Mouse (Mus musculus) MEL (cell line): ENCODE data around the gene Pah. TPM values are rescaled to one million over a fixed set of nuclear protein-coding genes. Genes with fewer than 3 reads are reported as not detected.

Experiments used
- DNase-seq: peaks from one replicate; pipeline ENCODE4 v3.0.0; 2011; ENCODE audit warnings: low read depth, low spot score
- H3K27ac ChIP-seq: 2 replicates; pipeline ENCODE4 v1.5.1; 2012; ENCODE audit warnings: low read depth, mild to moderate bottlenecking, control low read depth, low read length, moderate library complexity; ENCODE audit not compliant: control insufficient read depth
- H3K27me3 ChIP-seq, 2 experiments: fragments of 150-350 bp in 1 of 2; sonication (generic) in 1 of 2; 2 replicates each; pipeline ENCODE4 v1.6.1; 2012; ENCODE audit warnings: low read length in 2 of 2, mild to moderate bottlenecking in 2 of 2, improper control_type of control experiment in 1 of 2, moderate library complexity in 1 of 2; ENCODE audit not compliant: insufficient read depth in 2 of 2, control insufficient read depth in 1 of 2
- H3K36me3 ChIP-seq, 2 experiments: 2 replicates each; pipeline ENCODE4 v1.6.1; 2012 to 2014; ENCODE audit warnings: low read length in 2 of 2, improper control_type of control experiment in 1 of 2, inconsistent platforms in 1 of 2, mild to moderate bottlenecking in 1 of 2; ENCODE audit not compliant: insufficient read depth in 2 of 2, control insufficient read depth in 1 of 2
- H3K4me1 ChIP-seq, 2 experiments: fragments of 150-350 bp in 1 of 2; sonication (generic) in 1 of 2; 2 replicates each; pipeline ENCODE4 v1.6.1; 2012; ENCODE audit warnings: low read length in 2 of 2, improper control_type of control experiment in 1 of 2, mild to moderate bottlenecking in 1 of 2; ENCODE audit not compliant: insufficient read depth in 2 of 2, control insufficient read depth in 1 of 2
- H3K4me3 ChIP-seq, 2 experiments: fragments of 150-350 bp in 1 of 2; sonication (generic) in 1 of 2; 2 replicates each; pipeline ENCODE4 v1.5.1; 2012; ENCODE audit warnings: low read depth in 2 of 2, low read length in 2 of 2, mild to moderate bottlenecking in 2 of 2, moderate library complexity in 2 of 2, control low read depth in 1 of 2, improper control_type of control experiment in 1 of 2; ENCODE audit not compliant: control insufficient read depth in 1 of 2, insufficient read depth in 1 of 2
- H3K79me2 ChIP-seq: 2 replicates; pipeline ENCODE4 v1.6.1; 2012; ENCODE audit warnings: mild to moderate bottlenecking, low read length, moderate library complexity; ENCODE audit not compliant: control insufficient read depth, poor library complexity, insufficient read depth
- H3K9ac ChIP-seq: 2 replicates; pipeline ENCODE4 v1.6.1; 2012; ENCODE audit warnings: low read depth, mild to moderate bottlenecking, control low read depth, low read length, moderate library complexity; ENCODE audit not compliant: control insufficient read depth, poor library complexity, severe bottlenecking
- H3K9me3 ChIP-seq: fragments of 150-350 bp; sonication (generic); replicated peaks from 2 replicates; pipeline ENCODE4 v1.6.1; 2012; ENCODE audit warnings: mild to moderate bottlenecking, low read length, improper control_type of control experiment, moderate library complexity; ENCODE audit not compliant: insufficient read depth
- CHD1 ChIP-seq: IDR thresholded peaks from 2 replicates; pipeline ENCODE4 v1.6.1; 2012; ENCODE audit warnings: low read depth, mild to moderate bottlenecking, inconsistent platforms, low read length, improper control_type of control experiment
- CHD2 ChIP-seq: IDR thresholded peaks from 2 replicates; pipeline ENCODE4 v1.6.1; 2011; ENCODE audit warnings: low read length, improper control_type of control experiment
- CTCF ChIP-seq, 3 experiments: IDR thresholded peaks in 2 of 3; conservative IDR thresholded peaks in 1 of 3; 2 replicates each; pipeline ENCODE4 v1.5.1; 2011 to 2012; ENCODE audit warnings: low read length in 3 of 3, low read depth in 2 of 3, mild to moderate bottlenecking in 2 of 3, improper control_type of control experiment in 1 of 3, inconsistent platforms in 1 of 3, mixed read lengths in 1 of 3, moderate library complexity in 1 of 3; ENCODE audit not compliant: control insufficient read depth in 1 of 3, insufficient read depth in 1 of 3, poor library complexity in 1 of 3, severe bottlenecking in 1 of 3
- E2F4 ChIP-seq: IDR thresholded peaks from 2 replicates; pipeline ENCODE4 v1.6.1; 2011; ENCODE audit warnings: low read depth, low read length, improper control_type of control experiment, borderline replicate concordance
- ELF1 ChIP-seq: IDR thresholded peaks from 2 replicates; pipeline ENCODE4 v1.6.1; 2014; ENCODE audit warnings: low read depth, mild to moderate bottlenecking, inconsistent platforms, low read length, improper control_type of control experiment, moderate library complexity
- EP300 ChIP-seq, 2 experiments: IDR thresholded peaks; 2 replicates each; pipeline ENCODE4 v1.6.1; 2011; ENCODE audit warnings: improper control_type of control experiment in 2 of 2, low read length in 2 of 2, low read depth in 1 of 2, mild to moderate bottlenecking in 1 of 2
- GABPA ChIP-seq: IDR thresholded peaks from 2 replicates; pipeline ENCODE4 v1.6.1; 2012; ENCODE audit warnings: low read depth, mild to moderate bottlenecking, inconsistent platforms, low read length, improper control_type of control experiment, moderate library complexity
- HCFC1 ChIP-seq: IDR thresholded peaks from 2 replicates; pipeline ENCODE4 v1.6.1; 2012; ENCODE audit warnings: low read depth, mild to moderate bottlenecking, inconsistent platforms, low read length, improper control_type of control experiment, moderate library complexity
- KAT2A ChIP-seq: conservative IDR thresholded peaks from 2 replicates; pipeline ENCODE4 v1.6.1; 2012; ENCODE audit warnings: low read depth, low read length, improper control_type of control experiment, inconsistent platforms
- MEF2A ChIP-seq: IDR thresholded peaks from 2 replicates; pipeline ENCODE4 v1.6.1; 2014; ENCODE audit warnings: low read depth, mild to moderate bottlenecking, inconsistent platforms, low read length, improper control_type of control experiment; ENCODE audit not compliant: poor library complexity, insufficient replicate concordance, severe bottlenecking; ENCODE audit errors: extremely low read depth
- MYC ChIP-seq: IDR thresholded peaks from 2 replicates; pipeline ENCODE4 v1.6.1; 2011; ENCODE audit warnings: low read depth, mild to moderate bottlenecking, low read length, improper control_type of control experiment, moderate library complexity
- NRF1 ChIP-seq: IDR thresholded peaks from 2 replicates; pipeline ENCODE4 v1.6.1; 2014; ENCODE audit warnings: low read depth, mild to moderate bottlenecking, inconsistent platforms, low read length, improper control_type of control experiment, moderate library complexity; ENCODE audit not compliant: poor library complexity, insufficient read depth, severe bottlenecking
- POLR2A ChIP-seq, 2 experiments: IDR thresholded peaks; 2 replicates each; pipeline ENCODE4 v1.6.1; 2011 to 2012; ENCODE audit warnings: low read length in 2 of 2, mild to moderate bottlenecking in 2 of 2, control low read depth in 1 of 2, improper control_type of control experiment in 1 of 2, low read depth in 1 of 2, moderate library complexity in 1 of 2; ENCODE audit not compliant: control insufficient read depth in 1 of 2, insufficient read depth in 1 of 2, poor library complexity in 1 of 2
- POLR2AphosphoS5 ChIP-seq: IDR thresholded peaks from 2 replicates; pipeline ENCODE4 v1.6.1; 2012; ENCODE audit warnings: low read depth, borderline replicate concordance, mild to moderate bottlenecking, inconsistent platforms, low read length, moderate library complexity, mixed read lengths
- RAD21 ChIP-seq: IDR thresholded peaks from 2 replicates; pipeline ENCODE4 v1.6.1; 2011; ENCODE audit warnings: mild to moderate bottlenecking, low read depth, low read length, improper control_type of control experiment
- SMC3 ChIP-seq: IDR thresholded peaks from 2 replicates; pipeline ENCODE4 v1.6.1; 2011; ENCODE audit warnings: low read depth, low read length, improper control_type of control experiment
- TAL1 ChIP-seq: IDR thresholded peaks from 2 replicates; pipeline ENCODE4 v1.6.1; 2012; ENCODE audit warnings: mild to moderate bottlenecking, inconsistent platforms, low read length, moderate library complexity, mixed read lengths
- TBP ChIP-seq: IDR thresholded peaks from 2 replicates; pipeline ENCODE4 v1.8.0; 2011; ENCODE audit warnings: low read depth, low read length, improper control_type of control experiment
- UBTF ChIP-seq: IDR thresholded peaks from 2 replicates; pipeline ENCODE4 v1.6.1; 2012; ENCODE audit warnings: low read depth, mild to moderate bottlenecking, inconsistent platforms, low read length, improper control_type of control experiment, moderate library complexity, borderline replicate concordance; ENCODE audit not compliant: insufficient read depth
- USF1 ChIP-seq: IDR thresholded peaks from 2 replicates; pipeline ENCODE4 v1.6.1; 2014; ENCODE audit warnings: low read depth, mild to moderate bottlenecking, inconsistent platforms, low read length, improper control_type of control experiment, moderate library complexity
- USF2 ChIP-seq, 2 experiments: IDR thresholded peaks; 2 replicates each; pipeline ENCODE4 v1.6.1; 2011 to 2012; ENCODE audit warnings: improper control_type of control experiment in 2 of 2, low read length in 2 of 2, borderline replicate concordance in 1 of 2, inconsistent platforms in 1 of 2, low read depth in 1 of 2, mild to moderate bottlenecking in 1 of 2; ENCODE audit not compliant: insufficient read depth in 1 of 2
- ZKSCAN1 ChIP-seq: IDR thresholded peaks from 2 replicates; pipeline ENCODE4 v1.6.1; 2012; ENCODE audit warnings: low read depth, mild to moderate bottlenecking, inconsistent platforms, low read length, improper control_type of control experiment, moderate library complexity
- ZMIZ1 ChIP-seq: IDR thresholded peaks from 2 replicates; pipeline ENCODE4 v1.6.1; 2012; ENCODE audit warnings: low read depth, mild to moderate bottlenecking, inconsistent platforms, low read length, improper control_type of control experiment, moderate library complexity
- ZNF384 ChIP-seq: IDR thresholded peaks from 2 replicates; pipeline ENCODE4 v1.6.1; 2012; ENCODE audit warnings: low read depth, mild to moderate bottlenecking, inconsistent platforms, low read length, improper control_type of control experiment
- polyA plus RNA-seq, 2 experiments: library from polyadenylated mRNA; stranded (reverse) in 1 of 2; unstranded in 1 of 2; fragments of >175 nt in 1 of 2; fragments of >200 nt in 1 of 2; gene quantifications; 2 replicates each; pipeline versions ENCODE4 v1.2.1 to v1.2.4; 2012; ENCODE audit warnings: low replicate concordance in 2 of 2, low read depth in 1 of 2; ENCODE audit not compliant: insufficient read length in 2 of 2, insufficient read depth in 1 of 2, missing spikeins in 1 of 2
- total RNA-seq: library from RNA; depleted of rRNA; stranded (reverse); fragments of 300-350 nt; gene quantifications from 2 replicates; pipeline ENCODE4 v1.2.3, GENCODE M21; 2012

Gene Pah
- total and polyA plus RNA-seq, 3 experiments, result not detected

- Histone ChIP-seq H3K4me1 (no peaks in the 10 kb centered on the region), H3K4me3 (no peak overlapping the region), H3K9ac (no peak overlapping the region), H3K9me3 (no peaks in the 10 kb centered on the region), H3K36me3 (no peaks in the 10 kb centered on the region), H3K27me3 (no peaks in the 10 kb centered on the region), H3K79me2 (no peaks in the 10 kb centered on the region), H3K27ac (no peak overlapping the region)
- TF ChIP-seq E2F4 (no peak), SMC3 (no peak), UBTF (no peak), ZMIZ1 (no peak), MYC (no peak), USF1 (no peak), EP300 (IDR thresholded peaks at IDR 0.05; ENCODE audit: low read depth in 1 of 2, low read length in 2 of 2) (no peak), ZNF384 (no peak), CHD2 (no peak), RAD21 (no peak), MEF2A (no peak), NRF1 (no peak), TAL1 (no peak)
- no peak for DNase-seq
Measured at GRCm38 (mm10) chr10:87513052-87513451, 8.5 kb upstream of the Pah start.

- H3K4me3 ChIP-seq, result no peak overlapping the region
- no peaks in the 10 kb centered on the region for H3K36me3 ChIP-seq
- no peak overlapping the region for H3K9ac ChIP-seq
- no peaks in the 10 kb centered on the region for H3K27me3 ChIP-seq
- TF ChIP-seq TBP (no peak), ZMIZ1 (no peak), CHD1 (no peak), CHD2 (no peak), USF2 (IDR thresholded peaks at IDR 0.05; ENCODE audit: borderline replicate concordance in 1 of 2, insufficient read depth in 1 of 2, low read depth in 1 of 2, low read length in 2 of 2) (no peak), HCFC1 (no peak), POLR2AphosphoS5 (no peak), KAT2A (no peak), CTCF (IDR thresholded peaks at IDR 0.05 in 2 of 3, conservative IDR thresholded peaks at IDR 0.05 in 1 of 3; ENCODE audit: control insufficient read depth in 1 of 3, insufficient read depth in 1 of 3, low read depth in 2 of 3, low read length in 3 of 3, poor library complexity in 1 of 3, severe bottlenecking in 1 of 3) (no peak), GABPA (no peak), RAD21 (no peak), TAL1 (no peak), E2F4 (no peak), UBTF (no peak), POLR2A (IDR thresholded peaks at IDR 0.05; ENCODE audit: control insufficient read depth in 1 of 2, insufficient read depth in 1 of 2, low read depth in 1 of 2, low read length in 2 of 2, poor library complexity in 1 of 2) (no peak), NRF1 (no peak), ZKSCAN1 (no peak), USF1 (no peak), ELF1 (no peak)
- no peak for DNase-seq
- H3K27ac ChIP-seq, result no peak overlapping the region
- no peaks in the 10 kb centered on the region for H3K9me3 ChIP-seq
- H3K79me2 ChIP-seq, result no peaks in the 10 kb centered on the region
- H3K4me1 ChIP-seq, result no peaks in the 10 kb centered on the region
Measured at GRCm38 (mm10) chr10:87518585-87518984, 3.0 kb upstream of the Pah start.
